Mouse (Mus musculus) embryonic fibroblast, embryonic 13.5 days (primary cell): ENCODE data around the gene Ush1g.

Source experiments
- CTCF ChIP-seq: IDR thresholded peaks from 2 replicates; pipeline ENCODE4 v1.5.1; 2011; ENCODE audit warnings: mild to moderate bottlenecking, control low read depth, low read length, moderate library complexity, borderline replicate concordance; ENCODE audit not compliant: insufficient read depth
- POLR2A ChIP-seq: IDR thresholded peaks from 2 replicates; pipeline ENCODE4 v1.6.1; 2011; ENCODE audit warnings: low read depth, mild to moderate bottlenecking, control low read depth, low read length, moderate library complexity

DNA sequence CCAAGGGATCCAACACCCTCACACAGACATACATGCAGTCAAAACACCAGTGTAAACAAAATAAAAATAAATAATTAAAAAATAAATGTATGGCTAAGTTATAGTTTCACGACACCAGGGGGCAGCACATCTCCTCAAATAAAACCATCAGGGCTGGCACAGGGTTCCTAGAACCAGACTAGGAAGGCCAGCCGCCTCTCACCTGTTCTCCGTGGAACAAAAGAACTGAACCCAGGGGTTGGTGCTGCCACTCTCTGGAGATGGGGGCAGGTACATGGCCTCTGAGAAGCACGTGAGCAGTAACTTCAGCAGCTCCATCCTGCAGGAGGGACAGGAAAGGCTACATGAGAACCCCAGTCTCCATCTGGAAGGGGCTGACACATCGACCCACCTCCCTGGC, 36.6 kb upstream of the Ush1g start:
- TF ChIP-seq CTCF (no peak), POLR2A (no peak)
